Mouse (Mus musculus): ENCODE results near the gene Mdh1. TPM values are rescaled to one million over a fixed set of nuclear protein-coding genes. Genes with fewer than 3 reads are reported as not detected.
"Not testable (repeated sequence)": the region's sequence is repeated elsewhere in the genome, so short reads cannot be mapped to it uniquely, and the experiment has no call there.

Mdh1 gene
- polyA plus RNA-seq, 1 experiment from 2014 or later = 709 TPM

- ATAC-seq = no peak
- WGBS = 88% methylated on average over 2 of the region's 2 CpGs
- H3K36me3 ChIP-seq (ENCODE audit: control insufficient read depth, insufficient read depth, low read length) = no peaks in the 10 kb centered on the region
These were observed 23.1 kb downstream of the Mdh1 start for GRCm38 (mm10) chr11:21549052-21549451.

DNA sequence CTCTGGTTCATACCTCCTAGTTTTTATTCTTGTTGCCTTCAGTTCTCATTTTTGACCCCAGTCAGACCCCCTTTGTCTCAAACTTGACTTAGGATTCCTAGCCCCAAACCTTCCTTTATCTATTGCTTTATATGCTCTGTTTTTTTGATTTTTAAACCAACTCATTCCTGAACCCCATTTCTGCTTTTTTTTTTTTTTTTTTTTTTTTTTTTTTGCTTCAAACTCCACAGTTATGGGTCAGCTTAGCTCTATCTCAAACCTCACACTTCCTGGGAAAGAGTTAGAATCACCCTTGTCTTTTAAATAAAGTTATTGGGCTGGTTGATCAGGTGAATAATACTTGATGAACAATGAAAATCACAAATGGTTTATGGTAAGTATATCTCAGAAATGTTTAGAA, 24.6 kb downstream of the Mdh1 start:
- Histone ChIP-seq H3K36me3 (ENCODE audit: control insufficient read depth, insufficient read depth, low read length) (no peaks in the 10 kb centered on the region), H3K27ac (ENCODE audit: low read length) (no peak overlapping the region), H3K9ac (ENCODE audit: low read depth, low read length) (no peak overlapping the region), H3K27me3 (replicated peaks; ENCODE audit: control insufficient read depth, insufficient read depth, low read length) (no peaks in the 10 kb centered on the region), H3K4me3 (ENCODE audit: low read length) (no peak overlapping the region), H3K9me3 (ENCODE audit: control insufficient read depth, low read length) (no peaks in the 10 kb centered on the region), H3K4me1 (ENCODE audit: control insufficient read depth, insufficient read depth, low read length) (no peaks in the 10 kb centered on the region; the same call in 1 of the 2 replicates), H3K4me2 (ENCODE audit: low read depth, low read length) (no peak overlapping the region)
- no peak for ATAC-seq

More at GRCm38 (mm10) chr11:21549052-21549451, 23.1 kb downstream of the Mdh1 start:
- Histone ChIP-seq H3K4me2 (ENCODE audit: low read depth, low read length) (no peak overlapping the region), H3K9ac (ENCODE audit: low read depth, low read length) (no peak overlapping the region), H3K27me3 (replicated peaks; ENCODE audit: control insufficient read depth, insufficient read depth, low read length) (no peaks in the 10 kb centered on the region), H3K9me3 (ENCODE audit: control insufficient read depth, low read length) (no peaks in the 10 kb centered on the region), H3K4me1 (ENCODE audit: control insufficient read depth, insufficient read depth, low read length) (no peaks in the 10 kb centered on the region; the same call in 1 of the 2 replicates), H3K27ac (ENCODE audit: low read length) (no peak overlapping the region), H3K4me3 (ENCODE audit: low read length) (no peak overlapping the region)

- no peak overlapping the region for H3K4me2 ChIP-seq (ENCODE audit: low read depth, low read length)
- ATAC-seq = no peak
- H3K4me1 ChIP-seq (ENCODE audit: control insufficient read depth, insufficient read depth, low read length) = no peaks in the 10 kb centered on the region; the same call in 1 of the 2 replicates
- no peak overlapping the region for H3K9ac ChIP-seq (ENCODE audit: low read depth, low read length)
- 63% methylated on average over 1 of the region's 1 CpGs for WGBS
- H3K9me3 ChIP-seq (ENCODE audit: control insufficient read depth, low read length) = no peaks in the 10 kb centered on the region
- no peak overlapping the region for H3K4me3 ChIP-seq (ENCODE audit: low read length)
- no peak overlapping the region for H3K27ac ChIP-seq (ENCODE audit: low read length)
- H3K36me3 ChIP-seq (ENCODE audit: control insufficient read depth, insufficient read depth, low read length) = no peaks in the 10 kb centered on the region
- no peaks in the 10 kb centered on the region for H3K27me3 ChIP-seq (replicated peaks; ENCODE audit: control insufficient read depth, insufficient read depth, low read length)
These were observed 25.5 kb downstream of the Mdh1 start for GRCm38 (mm10) chr11:21546671-21547070.

DNA sequence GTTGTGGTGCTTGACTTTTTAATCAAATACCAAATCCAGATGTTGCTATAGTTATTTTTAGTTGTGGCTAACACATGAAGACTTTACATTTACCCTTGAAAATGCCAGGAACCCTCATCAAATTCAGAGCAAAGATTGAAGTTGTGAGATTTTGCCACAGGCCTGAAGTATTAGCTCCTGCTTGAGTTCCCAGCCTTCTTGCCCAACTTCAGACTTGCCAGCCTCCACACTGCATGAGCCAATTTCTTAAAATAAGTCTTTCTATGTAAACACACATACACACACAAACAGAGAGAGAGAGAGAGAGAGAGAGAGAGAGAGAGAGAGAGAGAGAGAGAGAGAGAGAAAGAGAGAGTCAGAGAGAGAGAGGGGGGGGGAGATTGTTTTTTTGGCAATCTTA, 26.2 kb downstream of the Mdh1 start:
- Histone ChIP-seq H3K9me3 (ENCODE audit: control insufficient read depth, low read length) (no peaks in the 10 kb centered on the region), H3K9ac (ENCODE audit: low read depth, low read length) (no peak overlapping the region), H3K27ac (ENCODE audit: low read length) (no peak overlapping the region), H3K36me3 (ENCODE audit: control insufficient read depth, insufficient read depth, low read length) (no peaks in the 10 kb centered on the region), H3K4me2 (ENCODE audit: low read depth, low read length) (no peak overlapping the region), H3K27me3 (replicated peaks; ENCODE audit: control insufficient read depth, insufficient read depth, low read length) (no peaks in the 10 kb centered on the region), H3K4me3 (ENCODE audit: low read length) (no peak overlapping the region), H3K4me1 (ENCODE audit: control insufficient read depth, insufficient read depth, low read length) (no peaks in the 10 kb centered on the region; the same call in 1 of the 2 replicates)
- ATAC-seq = no peak

DNA sequence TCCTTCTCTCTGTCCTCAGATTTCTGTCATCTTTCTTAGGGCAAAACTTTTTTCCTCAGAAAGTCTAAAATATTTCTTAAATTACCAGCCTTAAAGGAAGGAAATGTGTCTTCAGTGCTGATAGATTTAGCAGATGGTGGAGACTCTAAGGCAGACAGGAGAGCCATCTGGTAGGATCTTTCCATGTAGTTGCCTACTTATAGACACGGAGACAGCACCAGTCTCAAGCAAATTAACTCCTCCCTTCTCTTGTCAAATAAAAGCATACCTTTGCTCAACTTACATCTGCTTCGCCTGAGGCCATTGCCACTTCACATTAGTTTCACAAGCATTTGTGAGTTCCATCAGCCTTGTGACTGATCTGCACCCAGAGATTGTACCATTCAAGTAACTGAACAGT, 27.1 kb downstream of the Mdh1 start:
- Histone ChIP-seq H3K9ac (ENCODE audit: low read depth, low read length) (no peak overlapping the region), H3K4me1 (ENCODE audit: control insufficient read depth, insufficient read depth, low read length) (no peaks in the 10 kb centered on the region; the same call in 1 of the 2 replicates), H3K36me3 (ENCODE audit: control insufficient read depth, insufficient read depth, low read length) (no peaks in the 10 kb centered on the region), H3K9me3 (ENCODE audit: control insufficient read depth, low read length) (no peaks in the 10 kb centered on the region), H3K27ac (ENCODE audit: low read length) (no peak overlapping the region), H3K27me3 (replicated peaks; ENCODE audit: control insufficient read depth, insufficient read depth, low read length) (no peaks in the 10 kb centered on the region), H3K4me3 (ENCODE audit: low read length) (no peak overlapping the region), H3K4me2 (ENCODE audit: low read depth, low read length) (no peak overlapping the region)
- 62% methylated on average over 2 of the region's 2 CpGs for WGBS
- ATAC-seq = no peak

GRCm38 (mm10) chr11:21542731-21543130, 29.4 kb downstream of the Mdh1 start:
- no peak overlapping the region for H3K9ac ChIP-seq (ENCODE audit: low read depth, low read length)
- no peaks in the 10 kb centered on the region for H3K36me3 ChIP-seq (ENCODE audit: control insufficient read depth, insufficient read depth, low read length)
- H3K4me1 ChIP-seq (ENCODE audit: control insufficient read depth, insufficient read depth, low read length) = no peaks in the 10 kb centered on the region
- H3K4me2 ChIP-seq (ENCODE audit: low read depth, low read length) = no peak overlapping the region
- WGBS = 82% methylated on average over 5 of the region's 5 CpGs
- no peak for ATAC-seq
- no peak overlapping the region for H3K4me3 ChIP-seq (ENCODE audit: low read length)
- H3K9me3 ChIP-seq (ENCODE audit: control insufficient read depth, low read length) = no peaks in the 10 kb centered on the region
- no peaks in the 10 kb centered on the region for H3K27me3 ChIP-seq (replicated peaks; ENCODE audit: control insufficient read depth, insufficient read depth, low read length)
- no peak overlapping the region for H3K27ac ChIP-seq (ENCODE audit: low read length)

GRCm38 (mm10) chr11:21540622-21541021, 31.5 kb downstream of the Mdh1 start:
- ATAC-seq = no peak
- H3K36me3 ChIP-seq (ENCODE audit: control insufficient read depth, insufficient read depth, low read length) = no peaks in the 10 kb centered on the region
- H3K4me2 ChIP-seq (ENCODE audit: low read depth, low read length) = no peak overlapping the region
- H3K4me1 ChIP-seq (ENCODE audit: control insufficient read depth, insufficient read depth, low read length) = no peaks in the 10 kb centered on the region
- no peaks in the 10 kb centered on the region for H3K9me3 ChIP-seq (ENCODE audit: control insufficient read depth, low read length)
- no peak overlapping the region for H3K4me3 ChIP-seq (ENCODE audit: low read length)
- WGBS = 89% methylated on average over 2 of the region's 2 CpGs
- H3K9ac ChIP-seq (ENCODE audit: low read depth, low read length) = no peak overlapping the region
- H3K27me3 ChIP-seq (replicated peaks; ENCODE audit: control insufficient read depth, insufficient read depth, low read length) = no peaks in the 10 kb centered on the region
- H3K27ac ChIP-seq (ENCODE audit: low read length) = no peak overlapping the region

DNA sequence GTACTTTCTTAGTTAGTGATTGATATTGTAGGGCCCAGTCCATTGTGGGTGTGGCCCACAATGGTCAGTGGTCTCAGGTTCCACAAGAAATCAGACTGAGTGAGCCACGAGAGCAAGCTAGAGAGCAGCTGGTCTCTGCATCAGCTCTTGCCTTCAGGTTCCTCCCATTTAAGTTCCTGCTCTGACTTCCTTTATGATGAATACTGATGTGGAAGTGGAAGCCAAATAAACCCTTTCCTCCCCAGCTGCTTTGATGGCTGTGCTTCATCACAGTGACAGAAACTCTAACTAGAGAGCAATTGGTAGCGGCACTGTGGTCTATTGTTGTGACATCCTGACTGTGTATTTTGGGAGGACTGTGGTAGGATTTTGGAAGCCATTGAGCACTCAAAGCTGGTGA, 32.1 kb downstream of the Mdh1 start:
- Histone ChIP-seq H3K9me3 (ENCODE audit: control insufficient read depth, low read length) (no peaks in the 10 kb centered on the region), H3K27me3 (replicated peaks; ENCODE audit: control insufficient read depth, insufficient read depth, low read length) (no peaks in the 10 kb centered on the region), H3K4me3 (ENCODE audit: low read length) (no peak overlapping the region), H3K4me2 (ENCODE audit: low read depth, low read length) (no peak overlapping the region), H3K36me3 (ENCODE audit: control insufficient read depth, insufficient read depth, low read length) (no peaks in the 10 kb centered on the region), H3K4me1 (ENCODE audit: control insufficient read depth, insufficient read depth, low read length) (no peaks in the 10 kb centered on the region), H3K27ac (ENCODE audit: low read length) (no peak overlapping the region), H3K9ac (ENCODE audit: low read depth, low read length) (no peak overlapping the region)
- ATAC-seq = no peak
- 41% methylated on average over 2 of the region's 2 CpGs for WGBS

DNA sequence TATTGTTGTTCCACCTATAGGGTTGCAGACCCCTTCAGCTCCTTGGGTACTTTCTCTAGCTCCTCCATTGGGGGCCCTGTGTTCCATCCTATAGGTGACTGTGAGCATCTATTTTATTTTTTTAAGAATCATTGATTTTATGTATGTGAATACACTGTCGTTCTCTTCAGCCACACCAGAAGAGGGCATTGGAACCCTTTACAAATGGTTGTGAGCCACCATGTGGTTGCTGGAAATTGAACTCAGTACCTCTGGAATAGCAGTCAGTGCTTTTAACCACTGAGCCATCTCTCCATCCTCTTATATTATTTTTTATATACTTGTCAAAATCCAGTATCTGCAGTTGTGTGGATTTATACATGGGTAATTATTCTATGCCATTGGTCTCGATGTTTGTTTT, 41.3 kb downstream of the Mdh1 start:
- H3K9ac ChIP-seq (ENCODE audit: low read depth, low read length); H3K27me3 ChIP-seq (replicated peaks; ENCODE audit: control insufficient read depth, insufficient read depth, low read length); H3K36me3 ChIP-seq (ENCODE audit: control insufficient read depth, insufficient read depth, low read length); H3K4me3 ChIP-seq (ENCODE audit: low read length); H3K9me3 ChIP-seq (ENCODE audit: control insufficient read depth, low read length); H3K27ac ChIP-seq (ENCODE audit: low read length); H3K4me2 ChIP-seq (ENCODE audit: low read depth, low read length); H3K4me1 ChIP-seq (ENCODE audit: control insufficient read depth, insufficient read depth, low read length); ATAC-seq: not testable (repeated sequence)
- 77% methylated on average over 2 of the region's 2 CpGs for WGBS

DNA sequence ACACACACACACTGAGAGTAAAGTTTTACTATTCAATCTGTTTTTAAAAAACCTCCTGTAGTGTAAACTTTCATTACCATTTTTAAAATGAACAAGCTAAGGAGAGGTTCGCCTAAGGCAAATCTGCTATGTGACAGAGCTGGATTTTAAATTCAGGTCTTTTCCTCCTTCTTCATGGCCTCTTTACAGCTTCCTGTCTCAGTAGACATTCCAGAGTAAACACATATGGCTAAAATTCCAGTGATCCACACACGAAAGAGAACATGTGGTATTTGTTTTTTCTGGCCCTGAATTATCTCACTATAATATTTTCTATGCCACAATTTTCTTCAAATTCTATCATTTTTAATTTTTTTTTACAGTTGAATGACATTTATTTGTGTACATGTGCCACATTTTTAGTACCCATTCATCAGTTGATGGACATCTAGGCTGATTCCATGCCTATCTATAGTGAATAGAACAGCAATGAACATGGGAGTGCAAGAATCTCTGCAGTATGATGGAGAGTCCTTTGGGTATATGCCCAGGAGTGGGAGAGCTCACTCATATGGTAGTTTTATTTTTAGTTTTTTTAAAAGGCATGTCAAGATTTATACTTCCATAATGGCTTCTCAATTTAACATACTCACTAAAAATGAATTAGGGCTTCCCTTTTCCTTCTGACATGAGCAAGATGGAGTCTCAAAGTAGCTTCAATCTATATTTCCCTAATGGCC, 43.3 kb downstream of the Mdh1 start:
- H3K27ac ChIP-seq (ENCODE audit: low read length) = no peak overlapping the region
- 44% methylated on average over 2 of the region's 2 CpGs for WGBS
- no peak for ATAC-seq

More for the DNA sequence above, 43.3 kb downstream of the Mdh1 start:
- Histone ChIP-seq H3K36me3 (ENCODE audit: control insufficient read depth, insufficient read depth, low read length) (no peaks in the 10 kb centered on the region), H3K27me3 (replicated peaks; ENCODE audit: control insufficient read depth, insufficient read depth, low read length) (no peaks in the 10 kb centered on the region), H3K9me3 (ENCODE audit: control insufficient read depth, low read length) (no peaks in the 10 kb centered on the region), H3K4me1 (ENCODE audit: control insufficient read depth, insufficient read depth, low read length) (no peaks in the 10 kb centered on the region), H3K9ac (ENCODE audit: low read depth, low read length) (no peak overlapping the region), H3K4me3 (ENCODE audit: low read length) (no peak overlapping the region), H3K4me2 (ENCODE audit: low read depth, low read length) (no peak overlapping the region)
